Mouse (Mus musculus) ES-E14 (cell line): ENCODE results near the gene Phactr4.

Experiments
- CHD2 ChIP-seq: IDR thresholded peaks from 2 replicates; pipeline ENCODE4 v1.6.1; 2014; ENCODE audit warnings: mild to moderate bottlenecking, low read depth, low read length, inconsistent platforms
- HCFC1 ChIP-seq: IDR thresholded peaks from 2 replicates; pipeline ENCODE4 v1.6.1; 2012; ENCODE audit warnings: low read length, inconsistent platforms, borderline replicate concordance; ENCODE audit not compliant: insufficient read depth
- MAFK ChIP-seq: IDR thresholded peaks from 2 replicates; pipeline ENCODE4 v1.6.1; 2014; ENCODE audit warnings: mild to moderate bottlenecking, low read depth, low read length, inconsistent platforms; ENCODE audit not compliant: insufficient read depth
- ZC3H11A ChIP-seq: IDR thresholded peaks from 2 replicates; pipeline ENCODE4 v1.6.1; 2012; ENCODE audit warnings: low read depth, mild to moderate bottlenecking, inconsistent platforms, low read length, borderline replicate concordance
- ZNF384 ChIP-seq: IDR thresholded peaks from 2 replicates; pipeline ENCODE4 v1.6.1; 2012; ENCODE audit warnings: low read depth, low read length, inconsistent platforms

GRCm38 (mm10) chr4:132462836-132463235, 40.5 kb upstream of the Phactr4 start:
- TF ChIP-seq CHD2: no peak
- no peak for TF ChIP-seq ZC3H11A
- TF ChIP-seq ZNF384: no peak
- TF ChIP-seq MAFK: no peak
- TF ChIP-seq HCFC1: no peak
